Mouse (Mus musculus): ENCODE data around the gene Ppp1cc. TPM values are rescaled to one million over a fixed set of nuclear protein-coding genes. Genes with fewer than 3 reads are reported as not detected.
"Not testable (repeated sequence)": the region's sequence is repeated elsewhere in the genome, so short reads cannot be mapped to it uniquely, and the experiment has no call there.

Ppp1cc gene
- total RNA-seq, 2 experiments from 2014 or later = 161 to 170 TPM

DNA sequence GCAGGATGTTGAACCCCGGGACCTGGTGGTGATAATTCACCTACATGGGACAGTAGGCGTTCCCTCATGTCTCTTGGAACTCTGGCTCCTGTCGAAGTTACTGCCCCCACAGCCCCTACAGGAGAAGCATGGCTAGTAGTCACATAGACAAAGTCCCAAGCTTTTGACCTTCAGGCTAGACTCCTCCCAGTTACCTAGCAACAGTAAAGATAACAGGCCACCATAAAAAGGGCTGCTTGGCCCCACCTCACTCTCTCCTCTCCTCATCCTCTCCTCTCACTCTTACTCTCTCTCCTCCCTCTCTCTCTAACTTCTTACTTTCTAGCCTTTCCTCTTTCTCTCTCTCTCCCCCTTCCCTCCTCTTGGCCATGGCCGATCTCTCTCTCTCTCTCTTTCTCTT, 42.8 kb downstream of the Ppp1cc start:
- intact Hi-C loops (cut with DNase I) = no loop called here
- DNase-seq (ENCODE audit: low spot score in 2 of 2) = no peak

DNA sequence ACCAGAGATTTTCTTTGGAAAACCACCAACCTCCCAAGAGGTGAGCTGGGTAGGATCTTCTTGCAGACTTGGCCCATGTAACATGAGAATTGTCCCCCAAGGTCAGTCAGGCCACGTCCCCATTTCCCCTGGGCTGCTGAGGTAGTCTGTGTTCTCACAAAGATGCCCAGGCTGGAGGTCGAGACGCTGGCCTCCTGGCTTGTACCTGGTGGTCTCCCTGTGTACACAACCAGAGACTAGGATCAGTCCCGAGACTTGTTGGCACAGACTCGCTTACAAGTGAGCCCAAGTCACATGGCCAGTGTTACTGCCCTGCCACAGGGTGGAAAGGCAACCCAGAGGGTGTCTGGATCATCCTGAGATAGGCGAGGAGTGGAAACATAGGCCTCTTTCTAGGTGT, 43.8 kb downstream of the Ppp1cc start:
- intact Hi-C loops (cut with DNase I) = no loop called here
- DNase-seq (ENCODE audit: low spot score in 2 of 2) = no peak

GRCm38 (mm10) chr5:122204180-122204579, 46.1 kb downstream of the Ppp1cc start:
- intact Hi-C loops (cut with DNase I) = no loop called here
- DNase-seq (ENCODE audit: low spot score in 2 of 2) = no peak

DNA sequence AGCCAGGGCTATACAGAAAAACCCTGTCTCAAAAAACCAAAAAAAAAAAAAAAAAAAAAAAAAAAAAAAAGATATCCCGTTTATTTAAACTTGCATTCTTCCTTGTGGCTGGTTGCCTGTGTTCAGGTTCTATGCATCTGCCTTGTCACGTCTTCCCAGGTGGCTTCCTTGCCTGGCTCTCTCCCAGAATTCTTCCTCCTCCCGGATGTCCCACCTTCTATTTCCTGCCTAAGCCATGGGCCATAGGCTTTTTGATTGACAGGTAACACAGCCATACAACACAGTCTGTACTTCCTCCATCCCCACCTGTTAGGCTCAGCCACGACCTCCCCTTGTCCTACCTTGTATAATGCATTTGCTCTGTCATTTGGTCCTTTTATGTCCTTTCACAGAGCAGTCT, 48.4 kb downstream of the Ppp1cc start, which contains the start of gene Hvcn1:
Gene Hvcn1, plus strand, starts transcription at position 330 of the 400 bp plus-strand sequence.
- DNase-seq (ENCODE audit: low spot score in 2 of 2) = no peak
- intact Hi-C loops (cut with DNase I) = no loop called here

- intact Hi-C loops (cut with DNase I) = no loop called here
- no peak for DNase-seq (ENCODE audit: low spot score in 2 of 2)
These were observed 50.8 kb downstream of the Ppp1cc start for GRCm38 (mm10) chr5:122208909-122209308.

DNA sequence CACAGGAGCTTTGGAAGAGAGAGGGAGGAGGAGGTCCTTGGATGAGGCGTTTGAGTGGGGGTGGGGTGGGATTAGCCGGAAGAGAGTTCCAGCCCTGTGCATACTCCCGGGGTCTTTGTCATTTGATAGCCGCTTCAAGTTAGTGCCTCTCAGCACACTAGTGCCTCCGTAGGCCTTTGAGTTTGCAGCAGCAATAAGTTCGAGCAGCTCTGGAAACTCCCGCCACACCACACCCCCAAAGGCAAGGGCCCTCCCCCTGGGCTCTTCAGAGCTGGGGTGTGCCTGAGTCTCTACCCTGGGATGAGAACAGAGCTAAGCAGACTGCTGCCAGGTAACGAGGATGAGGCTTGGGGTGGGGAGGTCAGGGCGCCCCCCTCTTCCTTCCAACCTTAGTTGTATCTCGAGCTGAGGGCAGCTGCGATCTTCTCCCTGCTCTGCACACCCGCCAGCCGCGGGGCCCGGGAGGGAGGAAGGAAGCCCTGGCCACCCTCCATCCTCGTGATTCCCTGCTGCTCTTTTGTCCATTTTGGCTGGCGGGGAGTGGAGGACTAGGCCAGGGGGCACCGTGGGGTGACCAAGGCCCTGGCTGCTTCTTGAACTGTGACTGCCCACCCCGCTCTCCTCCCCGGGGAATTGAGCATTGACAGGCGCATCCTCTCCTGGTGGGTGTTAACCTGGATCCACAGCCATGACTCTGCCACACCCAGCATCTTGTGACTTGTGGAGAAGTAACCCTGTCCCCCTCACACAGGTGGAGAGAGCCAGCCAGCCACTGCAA, 51.7 kb downstream of the Ppp1cc start:
- intact Hi-C loops (cut with DNase I) = no loop called here
- DNase-seq (ENCODE audit: low spot score in 2 of 2) = no peak

- intact Hi-C loops (cut with DNase I) = no loop called here
These were observed 52.8 kb downstream of the Ppp1cc start for GRCm38 (mm10) chr5:122210890-122211289.

GRCm38 (mm10) chr5:122212125-122212524, 54.0 kb downstream of the Ppp1cc start:
- no peak for DNase-seq (ENCODE audit: low spot score in 2 of 2)
- intact Hi-C loops (cut with DNase I) = no loop called here

More at GRCm38 (mm10) chr5:122210890-122211289, 52.8 kb downstream of the Ppp1cc start:
- DNase-seq (ENCODE audit: low spot score in 2 of 2) = no peak

GRCm38 (mm10) chr5:122212820-122213219, 54.7 kb downstream of the Ppp1cc start:
- intact Hi-C loops (cut with DNase I); DNase-seq (ENCODE audit: low spot score in 2 of 2): not testable (repeated sequence)

GRCm38 (mm10) chr5:122213861-122214260, 55.8 kb downstream of the Ppp1cc start:
- DNase-seq (ENCODE audit: low spot score in 2 of 2) = no peak
- intact Hi-C loops (cut with DNase I) = no loop called here

- no peak for DNase-seq (ENCODE audit: low spot score in 2 of 2)
- intact Hi-C loops (cut with DNase I) = no loop called here
These were observed 59.6 kb downstream of the Ppp1cc start for GRCm38 (mm10) chr5:122217636-122218035.

GRCm38 (mm10) chr5:122218109-122218905, 60.2 kb downstream of the Ppp1cc start:
- intact Hi-C loops (cut with DNase I) = no loop called here
- DNase-seq (ENCODE audit: low spot score in 2 of 2) = no peak

DNA sequence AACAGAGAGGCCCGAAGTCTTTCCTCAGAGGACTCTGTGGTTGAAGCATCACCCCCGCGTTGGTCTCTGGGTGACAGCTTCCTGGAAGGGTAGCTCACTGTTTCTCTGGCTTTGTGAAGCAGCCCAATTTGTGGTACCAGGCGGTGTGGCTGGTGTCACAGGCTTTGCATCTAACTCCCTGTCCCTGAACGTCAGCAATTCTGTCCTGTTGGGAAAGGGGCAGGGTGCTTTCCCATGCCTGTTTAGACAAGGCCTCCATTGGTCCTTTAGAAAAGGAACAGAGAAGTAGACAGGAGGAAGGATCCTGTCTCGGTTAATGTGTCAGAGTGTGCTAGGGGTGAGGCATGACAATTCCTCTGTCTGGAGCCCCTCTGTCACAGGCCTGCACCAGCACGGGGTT, 60.9 kb downstream of the Ppp1cc start:
- DNase-seq (ENCODE audit: low spot score in 2 of 2) = no peak
- intact Hi-C loops (cut with DNase I) = no loop called here

DNA sequence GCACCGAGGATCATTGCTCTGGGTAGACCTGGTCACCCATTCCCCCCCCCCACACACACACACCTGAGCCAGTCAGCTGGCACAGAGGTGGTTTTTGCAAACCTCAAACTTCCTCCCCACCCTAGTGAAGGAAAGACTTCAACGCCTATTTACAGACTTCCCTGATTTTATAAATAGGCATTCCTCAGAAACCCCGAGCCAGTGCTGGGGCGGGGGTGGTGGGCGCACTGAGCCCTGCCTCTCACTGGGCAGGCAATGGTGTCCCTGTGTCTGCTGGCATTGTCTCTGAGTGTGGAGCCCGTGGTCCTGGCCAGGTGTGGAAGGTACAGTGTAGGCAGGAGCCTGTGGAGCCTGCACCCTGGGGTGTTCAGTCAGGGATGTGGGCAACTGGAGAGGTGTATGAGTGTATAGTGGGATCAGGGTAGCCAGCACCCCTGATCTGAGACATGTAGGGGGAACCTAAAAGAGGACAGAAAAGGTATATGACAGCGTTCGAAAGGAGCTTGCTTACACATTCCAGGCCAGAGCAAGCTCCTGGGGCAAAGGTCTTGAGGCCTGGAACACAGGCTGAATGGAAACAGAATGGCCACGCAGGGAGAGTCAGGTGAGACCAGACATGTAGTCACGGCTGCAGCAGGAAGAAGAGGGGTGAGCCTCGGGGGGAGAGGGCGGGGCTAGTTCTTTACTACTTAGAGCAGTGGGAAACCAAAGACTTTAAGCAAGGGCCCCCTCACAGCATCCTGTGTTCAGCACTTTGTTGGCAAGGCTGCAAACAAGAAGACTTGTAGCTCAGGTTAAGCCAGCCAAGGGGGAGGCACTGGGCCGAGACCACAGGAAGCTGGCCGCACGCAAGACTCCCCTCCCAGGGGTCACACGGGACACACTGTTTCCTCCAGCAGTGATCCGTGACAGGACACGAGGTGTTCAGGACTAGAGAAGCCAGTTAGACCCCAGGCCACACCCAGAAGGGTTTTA, 61.9 kb downstream of the Ppp1cc start:
- intact Hi-C loops (cut with DNase I) = loop anchor here (5.0 kb wide), 1 partner anchor 33 kb away; no protein-coding TSS in a partner anchor
- DNase-seq (ENCODE audit: low spot score in 2 of 2) = no peak

DNA sequence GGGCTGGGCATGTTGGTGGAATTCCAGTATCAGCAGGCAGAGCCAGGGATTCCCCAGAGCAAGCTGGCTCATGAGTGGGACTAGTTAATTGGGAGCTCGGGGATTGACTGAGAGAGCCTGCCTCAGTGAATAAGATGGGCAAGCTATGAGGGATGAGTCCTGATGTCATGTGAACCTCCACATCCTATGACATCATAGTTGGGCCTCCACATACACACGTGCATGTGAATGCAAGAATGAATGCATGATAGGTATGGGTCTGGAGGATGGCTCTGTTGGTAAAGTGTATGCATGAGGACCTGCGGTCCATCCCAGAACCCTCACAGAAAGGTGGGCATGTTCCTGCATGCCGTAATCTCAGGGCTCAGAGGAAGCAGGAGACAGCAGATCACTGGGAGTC, 63.0 kb downstream of the Ppp1cc start:
- intact Hi-C loops (cut with DNase I) = loop anchor here (5.0 kb wide), 1 partner anchor 34 kb away; no protein-coding TSS in a partner anchor
- no peak for DNase-seq (ENCODE audit: low spot score in 2 of 2)

GRCm38 (mm10) chr5:122224291-122224690, 66.2 kb downstream of the Ppp1cc start:
- intact Hi-C loops (cut with DNase I) = loop anchor here (5.0 kb wide), 1 partner anchor 37 kb away; no protein-coding TSS in a partner anchor
- DNase-seq (ENCODE audit: low spot score in 2 of 2) = no peak

Data from left cerebral cortex, postnatal 14 days (tissue).